Mouse (Mus musculus): ENCODE results near the gene Hist1h2bq. TPM values are rescaled to one million over a fixed set of nuclear protein-coding genes. Genes with fewer than 3 reads are reported as not detected.

The Hist1h2bq gene
- total and polyA plus RNA-seq, 3 experiments: 4.3 to 2,257 (median 32.4) TPM

DNA sequence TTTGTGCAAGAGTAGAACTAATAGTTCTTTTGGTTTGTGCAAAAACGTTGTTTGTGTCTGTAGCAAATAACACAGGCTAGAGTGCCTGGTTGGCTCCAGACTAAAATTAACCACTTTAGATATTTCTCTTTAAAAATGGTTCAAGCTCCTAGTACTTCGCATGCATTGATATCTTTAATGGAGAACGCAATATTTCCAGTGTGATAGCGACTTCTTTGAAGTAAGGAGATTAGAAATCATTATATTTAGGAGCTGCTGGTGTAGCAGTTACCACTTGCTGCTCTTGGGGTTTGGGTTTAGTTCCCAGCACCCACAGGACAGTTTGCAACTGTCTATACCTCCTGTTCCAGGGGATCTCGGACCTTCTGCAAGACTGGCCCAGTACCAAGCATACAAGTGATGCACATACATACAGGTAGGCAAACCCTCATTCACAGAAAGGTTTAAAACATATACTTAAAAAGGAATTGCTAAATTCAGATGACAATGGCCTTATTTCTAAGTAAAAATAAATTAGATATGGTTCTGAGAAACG, 28.9 kb downstream of the Hist1h2bq start:
- Histone ChIP-seq H3K36me3 (replicated peaks in 1 of 2; ENCODE audit: control insufficient read depth in 1 of 2, insufficient read depth in 1 of 2, low read length in 1 of 2) (no peaks in the 10 kb centered on the region), H3K79me2 (replicated peaks; ENCODE audit: control insufficient read depth, extremely low read depth, insufficient read depth, poor library complexity, severe bottlenecking) (no peaks in the 10 kb centered on the region; the same call in 1 of the 2 replicates), H3K27ac (ENCODE audit: insufficient read depth, low read depth) (peak overlapping the region; percentile 35; the same call in 1 of the 2 replicates), H3K4me3 (replicated peaks in 1 of 3; ENCODE audit: low read depth in 2 of 3, low read length in 2 of 3, poor library complexity in 1 of 3) (peak overlapping the region in 1 of 3 experiments; percentile 59), H3K9me3 (replicated peaks; ENCODE audit: low read length) (no peaks in the 10 kb centered on the region), H3K4me2 (ENCODE audit: insufficient read depth, low read depth, poor library complexity, severe bottlenecking) (peak overlapping the region; percentile 65), H3K27me3 (replicated peaks) (no peaks in the 10 kb centered on the region), H3K4me1 (ENCODE audit: control insufficient read depth in 1 of 2, insufficient read depth in 2 of 2) (peaks cover 6 to 39% of the 10 kb centered on the region in 2 experiments; a peak in 3 of 4 replicates), H3K9ac (ENCODE audit: insufficient read depth, low read depth) (peak overlapping the region; percentile 86; the same call in 1 of the 2 replicates)
- no peak for TF ChIP-seq JUND (conservative IDR thresholded peaks at IDR 0.05; ENCODE audit: low read depth, low read length)
- no peak for TF ChIP-seq ZMIZ1 (IDR thresholded peaks at IDR 0.05; ENCODE audit: low read depth, low read length)
- no peak for TF ChIP-seq MEF2A (IDR thresholded peaks at IDR 0.05; ENCODE audit: borderline replicate concordance, low read depth, low read length)
- dilution Hi-C loops (cut with MboI; ENCODE audit: extremely low pct_ligation_motif_present, extremely low pct_unique_long_range_greater_than_20kb, low sequenced_read_pairs) (no loop called here), in situ Hi-C loops (cut with MboI; ENCODE audit: low pct_ligation_motif_present, low pct_unique_long_range_greater_than_20kb, low sequenced_read_pairs) (no loop called here)
- peak; percentile 29 for DNase-seq (ENCODE audit: extremely low read depth)

DNA sequence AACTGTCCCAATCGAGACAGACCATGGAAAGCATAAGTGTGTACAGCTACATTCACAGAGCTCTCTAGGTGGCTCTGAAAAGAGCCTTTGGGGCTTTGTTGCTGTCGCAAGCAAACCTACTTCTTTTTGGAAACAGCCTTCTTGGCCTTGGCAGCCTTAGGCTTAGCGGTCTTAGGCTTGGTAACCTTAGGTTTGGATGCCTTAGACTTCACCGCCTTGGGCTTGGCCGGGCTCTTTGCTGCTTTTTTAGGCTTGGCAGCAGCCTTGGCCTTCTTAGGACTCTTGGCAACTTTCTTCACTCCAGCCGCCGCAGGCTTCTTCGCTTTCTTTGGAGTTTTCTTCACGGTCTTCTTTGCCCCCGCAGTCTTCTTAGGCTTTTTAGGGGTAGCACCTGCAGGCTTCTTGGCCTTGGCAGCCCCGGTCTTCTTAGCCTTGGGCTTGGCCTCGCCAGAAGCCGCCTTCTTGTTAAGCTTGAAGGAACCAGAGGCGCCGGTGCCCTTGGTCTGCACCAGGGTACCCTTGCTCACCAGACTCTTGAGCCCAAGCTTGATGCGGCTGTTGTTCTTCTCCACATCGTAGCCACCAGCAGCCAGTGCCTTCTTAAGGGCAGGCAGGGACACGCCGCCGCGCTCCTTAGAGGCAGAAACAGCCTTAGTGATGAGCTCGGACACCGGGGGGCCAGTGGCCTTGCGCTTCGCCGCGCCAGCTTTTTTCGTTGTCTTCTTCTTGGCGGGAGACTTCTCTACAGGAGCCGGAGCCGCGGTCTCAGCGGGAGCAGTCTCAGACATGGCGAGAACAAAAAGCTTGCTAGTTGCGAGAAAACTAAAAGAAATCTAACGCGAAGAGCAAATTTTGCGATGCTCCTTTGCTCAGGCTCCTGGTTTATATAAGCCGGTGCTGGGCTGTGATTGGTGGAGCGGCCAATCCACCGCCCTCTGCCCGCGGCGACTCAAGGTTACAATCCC, 29.9 kb downstream of the Hist1h2bq start, which contains the start of gene Hist1h1b:
TSS of gene Hist1h1b (minus strand) at position 859 of the 965 bp plus-strand sequence.
- no peaks in the 10 kb centered on the region for H3K36me3 ChIP-seq (replicated peaks in 1 of 2; ENCODE audit: control insufficient read depth in 1 of 2, insufficient read depth in 1 of 2, low read length in 1 of 2)
- no peaks in the 10 kb centered on the region for H3K9me3 ChIP-seq (replicated peaks; ENCODE audit: low read length)
- H3K27me3 ChIP-seq (replicated peaks): no peaks in the 10 kb centered on the region
- peak; percentile 89 for DNase-seq (ENCODE audit: extremely low read depth)
- dilution Hi-C loops (cut with MboI; ENCODE audit: extremely low pct_ligation_motif_present, extremely low pct_unique_long_range_greater_than_20kb, low sequenced_read_pairs) (no loop called here), in situ Hi-C loops (cut with MboI; ENCODE audit: low pct_ligation_motif_present, low pct_unique_long_range_greater_than_20kb, low sequenced_read_pairs) (no loop called here)
- peak within 1 kb of the TSS; percentile 97 for H3K27ac ChIP-seq (ENCODE audit: insufficient read depth, low read depth)
- peak within 1 kb of the TSS; percentile 65 for H3K4me2 ChIP-seq (ENCODE audit: insufficient read depth, low read depth, poor library complexity, severe bottlenecking)
- H3K4me1 ChIP-seq (ENCODE audit: control insufficient read depth in 1 of 2, insufficient read depth in 2 of 2): peaks cover 6 to 30% of the 10 kb centered on the region in 2 experiments; a peak in 3 of 4 replicates
- peak within 1 kb of the TSS; percentile 86 for H3K9ac ChIP-seq (ENCODE audit: insufficient read depth, low read depth)
- no peaks in the 10 kb centered on the region; the same call in 1 of the 2 replicates for H3K79me2 ChIP-seq (replicated peaks; ENCODE audit: control insufficient read depth, extremely low read depth, insufficient read depth, poor library complexity, severe bottlenecking)
- H3K4me3 ChIP-seq (replicated peaks in 1 of 3; ENCODE audit: low read depth in 2 of 3, low read length in 2 of 3, poor library complexity in 1 of 3): peak within 1 kb of the TSS; percentile 59 to 72 (median 59)
- TF ChIP-seq JUN (IDR thresholded peaks at IDR 0.05; ENCODE audit: insufficient read depth, low read depth, low read length) (no peak), TCF12 (IDR thresholded peaks at IDR 0.05; ENCODE audit: low read depth, low read length) (peak; percentile 96), RAD21 (IDR thresholded peaks at IDR 0.05; ENCODE audit: low read depth, low read length) (no peak), ZMIZ1 (IDR thresholded peaks at IDR 0.05; ENCODE audit: low read depth, low read length) (peak; percentile 100), MYC (IDR thresholded peaks at IDR 0.05; ENCODE audit: low read depth, low read length) (0 out of 2 replicates have a peak, but pooled peaks have one; percentile 36), NRF1 (IDR thresholded peaks at IDR 0.05; ENCODE audit: low read depth, low read length) (no peak; the same call in 1 of the 2 replicates), USF2 (conservative IDR thresholded peaks at IDR 0.05; ENCODE audit: low read depth, low read length) (peak; percentile 57), CTCF (conservative IDR thresholded peaks at IDR 0.05 in 1 of 2, IDR thresholded peaks at IDR 0.05 in 1 of 2; ENCODE audit: low read depth in 2 of 2, low read length in 2 of 2) (no peak), USF1 (IDR thresholded peaks at IDR 0.05; ENCODE audit: low read depth, low read length) (no peak), PAX5 (IDR thresholded peaks at IDR 0.05; ENCODE audit: low read length) (no peak), NELFE (IDR thresholded peaks at IDR 0.05; ENCODE audit: low read depth, low read length) (peak; percentile 100), MAX (IDR thresholded peaks at IDR 0.05; ENCODE audit: low read length) (no peak), TBP (conservative IDR thresholded peaks at IDR 0.05; ENCODE audit: low read depth, low read length) (peak; percentile 99), ZC3H11A (IDR thresholded peaks at IDR 0.05; ENCODE audit: low read depth, low read length) (no peak; the same call in 1 of the 2 replicates), GABPA (IDR thresholded peaks at IDR 0.05; ENCODE audit: insufficient replicate concordance, low read depth, low read length) (no peak), MXI1 (IDR thresholded peaks at IDR 0.05; ENCODE audit: low read depth, low read length) (peak; percentile 39; the same call in 1 of the 2 replicates), ZKSCAN1 (IDR thresholded peaks at IDR 0.05; ENCODE audit: borderline replicate concordance, low read depth, low read length) (no peak), MAFK (IDR thresholded peaks at IDR 0.05; ENCODE audit: insufficient replicate concordance, low read length) (0 out of 2 replicates have a peak, but pooled peaks have one; percentile 7), RCOR1 (conservative IDR thresholded peaks at IDR 0.05; ENCODE audit: low read depth, low read length) (peak; percentile 90), POLR2AphosphoS2 (IDR thresholded peaks at IDR 0.05; ENCODE audit: low read depth, low read length) (peak; percentile 94), HCFC1 (IDR thresholded peaks at IDR 0.05; ENCODE audit: low read depth, low read length) (peak; percentile 66), MEF2A (IDR thresholded peaks at IDR 0.05; ENCODE audit: borderline replicate concordance, low read depth, low read length) (peak; percentile 50; the same call in 1 of the 2 replicates), IRF4 (IDR thresholded peaks at IDR 0.05; ENCODE audit: low read depth, low read length) (peak; percentile 61; the same call in 1 of the 2 replicates), POLR2A (IDR thresholded peaks at IDR 0.05; ENCODE audit: low read depth, low read length) (peak; percentile 93), SIN3A (IDR thresholded peaks at IDR 0.05; ENCODE audit: low read length) (peak; percentile 95), MAZ (IDR thresholded peaks at IDR 0.05; ENCODE audit: low read depth, low read length) (peak; percentile 75; the same call in 1 of the 2 replicates), KAT2A (IDR thresholded peaks at IDR 0.05; ENCODE audit: insufficient replicate concordance, low read length) (0 out of 2 replicates have a peak, but pooled peaks have one; percentile 38)
